Mouse (Mus musculus) kidney, embryonic 15.5 days (tissue): ENCODE measurements around the gene Spata2. TPM values are rescaled to one million over a fixed set of nuclear protein-coding genes. Genes with fewer than 3 reads are reported as not detected.

Experiments used
- ATAC-seq: fragments of 200-750 bp; cut with Nextera tagmentation; replicated peaks from 2 replicates; pipeline ENCODE4 v1.8.0; 2017; ENCODE audit warnings: moderate TSS enrichment; ENCODE audit not compliant: low FRiP score
- H3K27ac ChIP-seq: fragments of 300-500 bp; sonication (generic); 2 replicates; pipeline ENCODE4 v1.5.1; 2015; ENCODE audit warnings: mild to moderate bottlenecking, inconsistent platforms
- H3K27me3 ChIP-seq: fragments of 300-500 bp; sonication (generic); 2 replicates; pipeline ENCODE4 v1.6.1; 2015; ENCODE audit warnings: inconsistent platforms
- H3K36me3 ChIP-seq: fragments of 300-500 bp; sonication (generic); 2 replicates; pipeline ENCODE4 v1.6.1; 2015; ENCODE audit warnings: inconsistent platforms
- H3K4me1 ChIP-seq: fragments of 300-500 bp; sonication (generic); 2 replicates; pipeline ENCODE4 v1.6.1; 2015; ENCODE audit warnings: inconsistent platforms
- H3K4me2 ChIP-seq: fragments of 300-500 bp; sonication (generic); 2 replicates; pipeline ENCODE4 v1.6.1; 2015; ENCODE audit warnings: moderate library complexity, mild to moderate bottlenecking, inconsistent platforms
- H3K4me3 ChIP-seq: fragments of 300-500 bp; sonication (generic); replicated peaks from 2 replicates; pipeline ENCODE4 v1.5.1; 2015; ENCODE audit warnings: mild to moderate bottlenecking, inconsistent platforms
- H3K9ac ChIP-seq: fragments of 300-500 bp; sonication (generic); 2 replicates; pipeline ENCODE4 v1.6.1; 2015; ENCODE audit warnings: mild to moderate bottlenecking, inconsistent platforms
- H3K9me3 ChIP-seq: fragments of 300-500 bp; sonication (generic); replicated peaks from 2 replicates; pipeline ENCODE4 v1.6.1; 2016; ENCODE audit warnings: inconsistent platforms
- WGBS: fragments of 180-500 bp; shearing (Covaris S2); methylation state at CpG from one replicate; pipeline ENCODE4 v1.1.7; 2015; ENCODE audit warnings: mixed read lengths; 5-methylcytosine and 5-hydroxymethylcytosine counted together
- polyA plus RNA-seq: library from polyadenylated mRNA; unstranded; fragments of >200 nt; fragmentation: Nextera tagmentation; extraction: Ambion mirVana; gene quantifications from 2 replicates; pipeline ENCODE4 v1.2.1, GENCODE M21; 2015

Gene Spata2
- polyA plus RNA-seq, 1 experiment from 2014 or later: 17.8 TPM

DNA sequence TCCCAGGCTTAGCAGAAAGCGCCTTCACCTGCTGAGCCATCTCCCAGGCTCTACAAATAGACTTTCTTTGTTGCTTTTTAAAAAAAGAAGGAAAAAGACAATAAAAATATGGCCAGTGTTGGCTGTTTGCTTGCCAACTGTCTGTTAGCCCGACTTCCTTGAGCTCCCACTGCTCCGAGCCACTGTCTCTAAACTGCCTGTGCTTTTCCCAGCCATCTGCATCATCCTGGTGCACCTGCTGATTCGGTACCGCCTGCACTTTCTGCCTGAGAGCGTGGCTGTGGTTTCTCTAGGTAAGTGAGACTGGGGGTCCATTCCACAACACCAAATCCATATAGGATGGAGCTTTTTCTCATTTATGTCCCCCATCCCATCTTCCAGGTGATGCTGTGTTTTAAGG, 58.1 kb downstream of the Spata2 start:
- Histone ChIP-seq H3K4me2 (no peak overlapping the region), H3K9me3 (no peaks in the 10 kb centered on the region), H3K36me3 (peaks cover 84% of the 10 kb centered on the region), H3K4me3 (no peak overlapping the region), H3K9ac (no peak overlapping the region), H3K27me3 (no peaks in the 10 kb centered on the region), H3K27ac (no peak overlapping the region), H3K4me1 (no peaks in the 10 kb centered on the region)
- ATAC-seq: no peak
- 98% methylated on average over 6 of the region's 6 CpGs for WGBS

GRCm38 (mm10) chr2:167431418-167431776, 61.3 kb downstream of the Spata2 start:
- Histone ChIP-seq H3K27ac (no peak overlapping the region), H3K27me3 (no peaks in the 10 kb centered on the region), H3K9ac (no peak overlapping the region), H3K36me3 (peaks cover 85% of the 10 kb centered on the region), H3K4me1 (no peaks in the 10 kb centered on the region), H3K4me2 (no peak overlapping the region), H3K9me3 (no peaks in the 10 kb centered on the region), H3K4me3 (no peak overlapping the region)
- WGBS: 84% methylated on average over 7 of the region's 7 CpGs
- no peak for ATAC-seq

Other genes with a start within 250 kb of the Spata2 start
- 9.6 and 12.7 TPM in 2 replicates for gene B4galt5, start 143.7 kb downstream of the Spata2 start, polyA plus RNA-seq
- 21.9 and 27.1 TPM in 2 replicates for gene Slc9a8, start 71.2 kb downstream of the Spata2 start, polyA plus RNA-seq
- 89.9 and 91.9 TPM in 2 replicates for gene Rnf114, start 242 bp downstream of the Spata2 start, polyA plus RNA-seq
- 34.3 and 37.7 TPM in 2 replicates for gene Snai1, start 45.3 kb upstream of the Spata2 start, polyA plus RNA-seq
- 284 and 313 TPM in 2 replicates for gene Ube2v1, start 139.2 kb upstream of the Spata2 start, polyA plus RNA-seq
- 12.1 and 12.8 TPM in 2 replicates for gene Gm20431, start 168.6 kb upstream of the Spata2 start, polyA plus RNA-seq
- gene Cebpb, start 196.0 kb upstream of the Spata2 start, polyA plus RNA-seq: 5.1 and 5.7 TPM in 2 replicates
- gene Tmem189, start 196.9 kb upstream of the Spata2 start, polyA plus RNA-seq: 47.3 and 48.1 TPM in 2 replicates